Mouse (Mus musculus) thymus, adult 2 months (tissue): ENCODE measurements around the gene Macrod2.

Source experiments
- CTCF ChIP-seq: fragments of 200-500 bp; IDR thresholded peaks from 2 replicates; pipeline ENCODE4 v1.5.1; 2012; ENCODE audit warnings: mild to moderate bottlenecking, control low read depth, low read length, moderate library complexity, borderline replicate concordance; ENCODE audit not compliant: control insufficient read depth, poor library complexity, insufficient read depth; ENCODE audit errors: extremely low read depth
- POLR2A ChIP-seq: fragments of 200-500 bp; IDR thresholded peaks from 2 replicates; pipeline ENCODE4 v1.6.1; 2012; ENCODE audit warnings: mild to moderate bottlenecking, low read length, control low read depth, moderate library complexity; ENCODE audit not compliant: control insufficient read depth, poor library complexity, insufficient read depth; ENCODE audit errors: extremely low read depth

DNA sequence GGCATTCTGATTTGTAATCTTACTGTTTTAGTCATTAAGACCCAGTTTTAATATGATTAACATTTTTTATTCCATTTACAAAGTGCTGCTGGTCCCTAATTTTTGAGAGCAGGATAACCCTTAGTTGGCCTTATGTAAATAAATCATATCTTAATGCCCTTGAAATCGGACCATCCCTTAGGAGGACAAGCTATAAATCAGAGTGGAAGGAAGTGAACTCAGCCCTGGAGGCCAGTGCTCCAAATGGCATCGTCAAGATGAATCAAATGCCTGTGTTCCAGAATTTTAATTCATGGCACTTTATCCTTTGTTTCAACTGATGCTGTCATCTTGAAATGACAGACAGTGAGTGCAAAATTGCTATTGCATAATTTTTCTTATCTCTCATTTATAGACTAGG is 1046.8 kb downstream of the Macrod2 start:
- no peak for TF ChIP-seq CTCF
- TF ChIP-seq POLR2A, result no peak
